Mouse (Mus musculus) brain, embryonic 18.5 days (tissue): ENCODE data around the gene Olfr201.
"Not testable (repeated sequence)": the region's sequence is repeated elsewhere in the genome, so short reads cannot be mapped to it uniquely, and the experiment has no call there.

Source experiments
- DNase-seq: peaks from one replicate; pipeline ENCODE4 v3.0.0-alpha.2; 2012; ENCODE audit warnings: low read depth, low spot score

Olfr201 gene

DNA sequence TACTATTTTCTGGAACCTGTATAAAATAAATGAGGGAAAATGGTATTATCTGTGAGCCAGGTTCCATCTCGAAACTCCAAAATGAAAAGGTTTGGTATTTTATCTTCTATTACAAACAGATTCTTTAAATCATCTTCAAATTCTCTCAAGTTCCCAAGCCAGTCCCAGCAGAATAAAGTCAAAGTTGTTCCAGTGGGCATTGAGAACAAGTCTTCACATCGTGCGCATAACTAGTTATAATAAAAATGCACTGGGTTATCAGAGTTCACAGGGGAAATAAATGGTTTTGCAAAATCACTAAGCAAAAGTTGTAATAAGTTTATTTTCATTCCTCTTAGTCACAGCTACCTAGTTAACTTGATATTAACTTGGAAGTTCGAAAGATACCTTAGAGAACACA lies at the start of gene Olfr201:
TSS of gene Olfr201 (minus strand) at position 101 of the 400 bp plus-strand sequence.
- DNase-seq: not testable (repeated sequence)

DNA sequence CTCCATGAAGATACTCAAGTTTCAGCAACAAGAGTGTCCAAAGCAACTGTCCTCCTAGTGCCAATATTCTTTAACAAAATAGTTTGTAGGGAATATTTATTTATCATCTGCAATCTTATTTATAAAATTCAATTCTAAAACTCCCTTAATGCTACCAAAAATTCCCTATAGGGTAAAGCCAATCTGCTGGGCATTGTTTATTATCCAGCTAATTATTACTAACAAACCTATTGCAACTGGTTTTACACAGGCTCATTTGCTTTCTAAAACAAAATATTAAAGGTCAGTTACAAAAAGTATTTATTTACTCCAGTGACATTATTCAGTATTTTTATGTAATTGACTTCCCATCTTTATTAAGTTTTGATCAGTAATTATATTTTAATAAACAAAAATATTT lies 45.7 kb upstream of the Olfr201 start, which contains the start of gene Olfr204:
TSS of gene Olfr204 (minus strand) at position 101 of the 400 bp plus-strand sequence.
- DNase-seq: no peak

DNA sequence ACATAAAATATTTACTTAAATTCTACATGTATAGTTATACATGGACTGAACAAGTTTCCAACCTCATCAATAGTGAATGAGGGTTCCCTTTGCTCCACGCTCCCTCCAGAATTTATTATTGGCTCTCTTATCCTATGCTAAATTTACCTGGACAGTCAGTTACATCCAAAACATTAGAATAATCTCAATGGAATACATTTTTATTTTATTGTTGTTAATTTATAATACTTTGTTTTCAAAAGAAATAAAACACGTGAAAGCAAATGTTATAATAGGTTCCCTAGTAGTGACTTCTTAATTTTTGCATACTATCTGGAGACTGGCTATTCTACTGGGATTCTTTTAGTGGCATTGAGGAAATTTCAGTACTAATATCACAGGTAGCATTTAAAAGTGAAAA lies 26.1 kb upstream of the Olfr201 start, which contains the start of gene Olfr203:
TSS of gene Olfr203 (plus strand) at position 301 of the 400 bp plus-strand sequence.
- DNase-seq: no peak

DNA sequence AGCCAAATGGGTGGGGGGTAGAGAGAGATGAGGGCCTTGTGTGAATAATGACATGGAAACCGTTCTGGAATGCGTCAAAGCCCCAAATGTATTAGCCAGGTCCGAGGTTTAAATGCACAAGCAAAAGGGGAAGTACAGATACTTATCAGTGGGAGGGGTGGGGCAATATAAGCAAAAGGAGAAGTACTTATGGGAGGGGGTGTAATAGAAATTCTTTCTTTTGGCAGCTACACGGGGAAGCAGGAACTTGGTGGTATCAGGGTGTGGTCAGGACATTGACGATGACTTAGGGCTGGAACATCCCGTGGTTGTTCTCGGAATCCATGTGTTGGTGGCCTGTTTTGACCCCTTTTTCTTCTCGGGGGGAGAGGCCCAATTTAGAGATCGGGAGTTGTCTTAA lies 15.1 kb upstream of the Olfr201 start:
- DNase-seq: not testable (repeated sequence)

GRCm38 (mm10) chr16:59286693-59287092 lies 14.3 kb upstream of the Olfr201 start, which contains the start of gene Olfr202:
Gene Olfr202, minus strand, starts transcription at chr16:59286793.
- no peak for DNase-seq

DNA sequence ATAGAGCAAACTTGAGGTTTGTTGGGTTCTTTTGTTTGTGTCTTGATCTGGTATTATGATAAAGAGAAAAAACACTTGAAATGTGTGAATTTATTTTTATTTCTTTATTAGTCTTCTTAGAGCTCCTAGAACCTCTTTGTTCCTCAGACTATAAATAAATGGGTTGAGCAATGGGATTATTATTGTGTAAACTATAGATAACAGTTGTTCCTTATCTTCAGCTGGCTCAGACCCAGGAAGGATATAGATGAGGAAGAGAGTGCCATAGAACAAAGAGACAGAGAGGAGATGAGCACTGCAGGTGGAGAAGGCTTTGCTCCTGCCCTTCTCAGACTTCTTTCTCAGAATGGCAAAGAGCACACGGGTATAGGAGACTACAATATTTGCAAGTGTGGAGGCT lies 11.0 kb upstream of the Olfr201 start:
- no peak for DNase-seq

DNA sequence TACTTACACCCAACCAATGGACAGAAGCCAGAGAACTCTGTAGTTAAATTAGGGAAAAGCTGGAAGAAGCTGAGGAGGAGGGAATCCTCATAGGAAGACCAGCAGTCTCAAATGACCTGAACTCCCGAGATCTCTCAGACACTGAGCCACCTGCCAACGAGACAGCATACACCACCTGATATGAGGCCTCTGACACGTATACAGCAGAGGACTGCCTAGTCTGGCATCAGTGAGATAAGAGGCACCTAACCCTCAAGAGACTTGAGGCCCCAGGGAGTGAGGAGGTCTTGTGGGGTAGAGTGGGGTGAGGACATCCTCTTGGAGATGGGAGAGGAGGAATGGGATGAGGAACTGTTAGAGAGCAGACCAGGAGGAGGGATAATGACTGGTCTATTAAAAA lies 8.1 kb upstream of the Olfr201 start:
- DNase-seq: no peak

GRCm38 (mm10) chr16:59269097-59269496 lies 3.3 kb downstream of the Olfr201 start:
- DNase-seq: not testable (repeated sequence)

DNA sequence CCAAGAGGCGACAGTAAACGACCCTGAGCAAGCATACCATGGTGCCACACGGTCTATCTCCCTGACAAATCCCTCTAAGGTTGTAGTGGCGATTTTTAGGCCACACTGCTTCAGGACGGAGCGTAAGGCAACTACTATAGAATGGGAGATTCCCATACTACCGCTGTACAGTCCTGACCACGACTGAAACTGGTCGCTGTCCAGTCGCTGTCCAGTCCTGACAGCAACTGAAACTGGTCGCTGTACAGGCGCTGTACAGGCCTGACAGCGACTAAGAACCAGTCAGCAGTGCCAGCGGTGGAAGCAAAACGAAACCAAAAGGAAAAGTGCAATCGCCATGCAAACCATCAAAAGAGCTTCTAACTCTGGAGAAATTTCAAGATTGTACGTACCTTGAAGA lies 22.7 kb downstream of the Olfr201 start:
- DNase-seq: no peak

GRCm38 (mm10) chr16:59219667-59220066 lies 52.8 kb downstream of the Olfr201 start, which contains the start of gene Olfr199:
Gene Olfr199, minus strand, starts transcription at chr16:59219767.
- DNase-seq: not testable (repeated sequence)

GRCm38 (mm10) chr16:59217861-59218260 lies 54.6 kb downstream of the Olfr201 start:
- DNase-seq: not testable (repeated sequence)
